Mouse (Mus musculus) lung, embryonic 16.5 days (tissue): ENCODE data around the gene Mus81. TPM values are rescaled to one million over a fixed set of nuclear protein-coding genes. Genes with fewer than 3 reads are reported as not detected.

Experiments used
- ATAC-seq: fragments of 200-750 bp; cut with Nextera tagmentation; 2 replicates; pipeline ENCODE4 v1.8.0; 2017; ENCODE audit warnings: low read depth, mild to moderate bottlenecking, moderate library complexity
- H3K27ac ChIP-seq: fragments of 300-500 bp; sonication (generic); 2 replicates; pipeline ENCODE4 v1.5.1; 2014; ENCODE audit warnings: mild to moderate bottlenecking, control low read depth, low read length
- H3K27me3 ChIP-seq: fragments of 300-500 bp; sonication (generic); 2 replicates; pipeline ENCODE4 v1.6.1; 2014; ENCODE audit warnings: low read depth, low read length, mixed read lengths; ENCODE audit not compliant: control insufficient read depth, insufficient read depth
- H3K36me3 ChIP-seq: fragments of 300-500 bp; sonication (generic); 2 replicates; pipeline ENCODE4 v1.6.1; 2014; ENCODE audit warnings: low read length; ENCODE audit not compliant: control insufficient read depth, insufficient read depth
- H3K4me1 ChIP-seq: fragments of 300-500 bp; sonication (generic); replicated peaks from 2 replicates; pipeline ENCODE4 v1.6.1; 2014; ENCODE audit warnings: low read length, mixed read lengths; ENCODE audit not compliant: control insufficient read depth, insufficient read depth
- H3K4me2 ChIP-seq: fragments of 300-500 bp; sonication (generic); 2 replicates; pipeline ENCODE4 v1.6.1; 2014; ENCODE audit warnings: low read depth, low read length, control low read depth
- H3K4me3 ChIP-seq: fragments of 300-500 bp; sonication (generic); 2 replicates; pipeline ENCODE4 v1.5.1; 2014; ENCODE audit warnings: mild to moderate bottlenecking, low read length, control low read depth
- H3K9ac ChIP-seq: fragments of 300-500 bp; sonication (generic); 2 replicates; pipeline ENCODE4 v1.6.1; 2014; ENCODE audit warnings: low read length, control low read depth
- H3K9me3 ChIP-seq: fragments of 300-500 bp; sonication (generic); 2 replicates; pipeline ENCODE4 v1.6.1; 2016; ENCODE audit warnings: low read length; ENCODE audit not compliant: control insufficient read depth
- WGBS: fragments of 180-500 bp; shearing (Covaris S2); extraction: QIAGEN DNeasy Blood & Tissue Kit; methylation state at CpG from one replicate; pipeline ENCODE4 v1.1.7; 2014; 5-methylcytosine and 5-hydroxymethylcytosine counted together
- polyA plus RNA-seq: library from polyadenylated mRNA; unstranded; fragments of >200 nt; fragmentation: Nextera tagmentation; extraction: Ambion mirVana; gene quantifications from 2 replicates; pipeline ENCODE4 v1.2.1, GENCODE M21; 2015

The Mus81 gene
- polyA plus RNA-seq: 45.7 and 51.4 TPM in 2 replicates

GRCm38 (mm10) chr19:5487768-5488550 is at the start of gene Mus81:
Gene Mus81, minus strand, starts transcription at chr19:5488402.
- Histone ChIP-seq H3K4me3 (peak within 1 kb of the TSS; percentile 58), H3K4me2 (peak within 1 kb of the TSS; percentile 94), H3K4me1 (peaks cover 51% of the 10 kb centered on the region), H3K9ac (peak within 1 kb of the TSS; percentile 82), H3K36me3 (peaks cover 16% of the 10 kb centered on the region), H3K27me3 (no peaks in the 10 kb centered on the region), H3K9me3 (no peaks in the 10 kb centered on the region), H3K27ac (peak within 1 kb of the TSS; percentile 98)
- ATAC-seq: peak; percentile 78
- under 1% methylated on average over 39 of the region's 39 CpGs for WGBS

GRCm38 (mm10) chr19:5532520-5532919 is 44.3 kb upstream of the Mus81 start:
- peaks cover 12% of the 10 kb centered on the region for H3K4me1 ChIP-seq
- no peak overlapping the region for H3K27ac ChIP-seq
- H3K9ac ChIP-seq: no peak overlapping the region
- no peak overlapping the region for H3K4me3 ChIP-seq
- no peaks in the 10 kb centered on the region for H3K9me3 ChIP-seq
- WGBS: 49% methylated on average over 8 of the region's 8 CpGs
- no peaks in the 10 kb centered on the region for H3K36me3 ChIP-seq
- H3K27me3 ChIP-seq: no peaks in the 10 kb centered on the region; the same call in 1 of the 2 replicates
- H3K4me2 ChIP-seq: 0 out of 2 replicates have a peak overlapping the region, but pooled peaks have one; percentile 11
- ATAC-seq: no peak

- Histone ChIP-seq H3K4me3 (no peak overlapping the region), H3K27ac (peak overlapping the region; percentile 78)
- 47% methylated on average over 7 of the region's 7 CpGs for WGBS
Observed at GRCm38 (mm10) chr19:5530138-5530524, 41.9 kb upstream of the Mus81 start.

GRCm38 (mm10) chr19:5529325-5530137 is 41.3 kb upstream of the Mus81 start:
- Histone ChIP-seq H3K4me1 (peaks cover 12% of the 10 kb centered on the region), H3K4me2 (peak overlapping the region; percentile 61), H3K9ac (peak overlapping the region; percentile 55), H3K27me3 (no peaks in the 10 kb centered on the region), H3K9me3 (no peaks in the 10 kb centered on the region), H3K4me3 (peak overlapping the region; percentile 39), H3K36me3 (no peaks in the 10 kb centered on the region), H3K27ac (peak overlapping the region; percentile 97)
- peak; percentile 99 for ATAC-seq
- 10% methylated on average over 20 of the region's 20 CpGs for WGBS

More at GRCm38 (mm10) chr19:5530138-5530524, 41.9 kb upstream of the Mus81 start:
- Histone ChIP-seq H3K36me3 (no peaks in the 10 kb centered on the region), H3K9me3 (no peaks in the 10 kb centered on the region), H3K4me1 (peaks cover 12% of the 10 kb centered on the region), H3K4me2 (peak overlapping the region; percentile 61), H3K9ac (no peak overlapping the region), H3K27me3 (no peaks in the 10 kb centered on the region)
- ATAC-seq: no peak; the same call in 1 of the 2 replicates

- no peak overlapping the region for H3K4me2 ChIP-seq
- H3K4me1 ChIP-seq: no peaks in the 10 kb centered on the region
- H3K9ac ChIP-seq: no peak overlapping the region
- H3K27ac ChIP-seq: no peak overlapping the region
- no peaks in the 10 kb centered on the region for H3K36me3 ChIP-seq
- H3K4me3 ChIP-seq: no peak overlapping the region
- no peaks in the 10 kb centered on the region for H3K9me3 ChIP-seq
- H3K27me3 ChIP-seq: no peaks in the 10 kb centered on the region
- no peak for ATAC-seq
- WGBS: 65% methylated on average over 5 of the region's 5 CpGs
Observed at GRCm38 (mm10) chr19:5525204-5525603, 37.0 kb upstream of the Mus81 start.

- Histone ChIP-seq H3K27me3 (no peaks in the 10 kb centered on the region), H3K4me3 (no peak overlapping the region), H3K9ac (no peak overlapping the region), H3K4me2 (no peak overlapping the region), H3K27ac (no peak overlapping the region), H3K9me3 (no peaks in the 10 kb centered on the region), H3K36me3 (no peaks in the 10 kb centered on the region), H3K4me1 (no peaks in the 10 kb centered on the region)
- ATAC-seq: no peak
- 81% methylated on average over 3 of the region's 3 CpGs for WGBS
Observed at GRCm38 (mm10) chr19:5518721-5519120, 30.5 kb upstream of the Mus81 start.

- peak; percentile 36; the same call in 1 of the 2 replicates for ATAC-seq
- Histone ChIP-seq H3K27ac (no peak overlapping the region), H3K9me3 (no peaks in the 10 kb centered on the region), H3K9ac (no peak overlapping the region), H3K4me2 (no peak overlapping the region), H3K27me3 (no peaks in the 10 kb centered on the region), H3K36me3 (no peaks in the 10 kb centered on the region), H3K4me3 (no peak overlapping the region), H3K4me1 (peaks cover 7% of the 10 kb centered on the region)
- WGBS: 66% methylated on average over 8 of the region's 8 CpGs
Observed at GRCm38 (mm10) chr19:5516906-5517505, 28.8 kb upstream of the Mus81 start.

GRCm38 (mm10) chr19:5515840-5516777 is 27.9 kb upstream of the Mus81 start:
- WGBS: 85% methylated on average over 7 of the region's 7 CpGs
- Histone ChIP-seq H3K36me3 (no peaks in the 10 kb centered on the region), H3K9ac (no peak overlapping the region), H3K4me3 (no peak overlapping the region), H3K4me1 (peaks cover 15% of the 10 kb centered on the region), H3K27ac (no peak overlapping the region), H3K9me3 (no peaks in the 10 kb centered on the region), H3K4me2 (no peak overlapping the region), H3K27me3 (no peaks in the 10 kb centered on the region)
- ATAC-seq: no peak
